Mouse (Mus musculus) stomach, postnatal 0 days (tissue): Measurements from ENCODE around the gene Kcnv2. TPM values are rescaled to one million over a fixed set of nuclear protein-coding genes. Genes with fewer than 3 reads are reported as not detected.

Experiments used
- ATAC-seq: fragments of 200-750 bp; cut with Nextera tagmentation; 2 replicates; pipeline ENCODE4 v1.8.0; 2017; ENCODE audit not compliant: low FRiP score, low TSS enrichment
- DNase-seq: peaks from one replicate; pipeline ENCODE4 v3.0.0-alpha.2; 2016; ENCODE audit warnings: low spot score
- H3K27ac ChIP-seq: fragments of 300-500 bp; sonication (generic); replicated peaks from 2 replicates; pipeline ENCODE4 v1.5.1; 2014; ENCODE audit warnings: mild to moderate bottlenecking, control low read depth
- H3K27me3 ChIP-seq: fragments of 300-500 bp; sonication (generic); 2 replicates; pipeline ENCODE4 v1.6.1; 2014; ENCODE audit warnings: low read length; ENCODE audit not compliant: control insufficient read depth, insufficient read depth
- H3K36me3 ChIP-seq: fragments of 300-500 bp; sonication (generic); 2 replicates; pipeline ENCODE4 v1.6.1; 2014; ENCODE audit warnings: low read length, mixed read lengths; ENCODE audit not compliant: control insufficient read depth, insufficient read depth
- H3K4me1 ChIP-seq: fragments of 300-500 bp; sonication (generic); replicated peaks from 2 replicates; pipeline ENCODE4 v1.6.1; 2014; ENCODE audit warnings: antibody characterized with exemption; ENCODE audit not compliant: control insufficient read depth, insufficient read depth
- H3K4me2 ChIP-seq: fragments of 300-500 bp; sonication (generic); replicated peaks from 2 replicates; pipeline ENCODE4 v1.6.1; 2014; ENCODE audit warnings: low read depth, mild to moderate bottlenecking, control low read depth, moderate library complexity
- H3K4me3 ChIP-seq: fragments of 300-500 bp; sonication (generic); 2 replicates; pipeline ENCODE4 v1.5.1; 2014; ENCODE audit warnings: low read depth, low read length, control low read depth
- H3K9ac ChIP-seq: fragments of 300-500 bp; sonication (generic); 2 replicates; pipeline ENCODE4 v1.6.1; 2014; ENCODE audit warnings: mild to moderate bottlenecking, low read length, control low read depth, mixed read lengths
- H3K9me3 ChIP-seq: fragments of 300-500 bp; sonication (generic); 2 replicates; pipeline ENCODE4 v1.6.1; 2016; ENCODE audit warnings: low read length; ENCODE audit not compliant: control insufficient read depth
- CTCF ChIP-seq: IDR thresholded peaks from 2 replicates; pipeline ENCODE4 v1.5.1; 2016; ENCODE audit warnings: antibody characterized with exemption, low read depth, mild to moderate bottlenecking, moderate library complexity
- EP300 ChIP-seq: optimal IDR thresholded peaks from 2 replicates; pipeline ENCODE3; 2016; ENCODE audit warnings: antibody characterized with exemption
- WGBS: fragments of 180-500 bp; shearing (Covaris S2); extraction: QIAGEN DNeasy Blood & Tissue Kit; methylation state at CpG from one replicate; pipeline ENCODE4 v1.1.7; 2014; 5-methylcytosine and 5-hydroxymethylcytosine counted together
- polyA plus RNA-seq: library from polyadenylated mRNA; unstranded; fragments of >200 nt; fragmentation: Nextera tagmentation; extraction: Ambion mirVana; gene quantifications from 2 replicates; pipeline ENCODE4 v1.2.1, GENCODE M21; 2015

Kcnv2 gene
- polyA plus RNA-seq, 1 experiment from 2014 or later, result 0.02 TPM

DNA sequence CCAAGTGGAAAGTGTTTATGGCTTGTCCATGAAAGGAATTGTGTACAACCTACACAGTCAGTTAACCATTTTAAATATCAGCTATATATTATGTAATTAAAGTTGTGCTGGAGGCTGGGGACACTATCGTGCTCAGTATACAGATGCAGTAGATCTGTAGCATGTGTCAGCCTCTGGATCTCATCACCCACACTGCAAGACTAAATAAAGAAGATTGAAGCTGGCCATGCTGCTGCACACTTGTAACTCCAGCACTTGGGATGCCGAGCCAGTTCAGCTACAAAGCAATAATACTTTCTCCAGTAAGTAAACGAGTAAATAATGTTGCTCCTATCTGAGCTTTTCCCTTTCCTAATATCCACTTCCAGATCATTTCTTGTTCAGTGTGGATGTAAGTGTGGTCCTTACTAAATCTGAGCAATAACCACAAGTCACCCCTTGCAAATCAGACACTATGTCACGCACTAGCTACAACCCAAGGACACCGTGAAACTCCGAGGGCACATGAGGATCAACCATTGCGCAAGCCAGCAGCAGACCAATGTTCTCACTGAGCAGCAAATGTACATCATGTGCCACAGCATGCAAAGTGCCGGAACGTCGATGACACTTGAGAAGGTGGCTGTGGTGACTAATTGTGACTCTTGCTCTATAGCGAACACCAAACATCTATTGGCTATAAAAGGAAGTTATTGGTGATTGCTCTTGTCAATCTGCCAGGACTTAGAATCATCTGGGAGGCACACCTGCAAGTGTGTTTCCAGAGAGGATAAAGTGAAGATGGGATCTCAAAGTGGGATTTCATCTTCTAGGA lies 9.9 kb upstream of the Kcnv2 start:
- no peak overlapping the region for H3K4me3 ChIP-seq
- no peaks in the 10 kb centered on the region for H3K36me3 ChIP-seq
- TF ChIP-seq CTCF (no peak), EP300 (no peak)
- no peak overlapping the region for H3K9ac ChIP-seq
- H3K4me1 ChIP-seq, result no peaks in the 10 kb centered on the region
- H3K4me2 ChIP-seq, result no peak overlapping the region
- no peaks in the 10 kb centered on the region for H3K27me3 ChIP-seq
- 83% methylated on average over 11 of the region's 11 CpGs for WGBS
- no peak overlapping the region for H3K27ac ChIP-seq
- no peaks in the 10 kb centered on the region for H3K9me3 ChIP-seq
- ATAC-seq (no peak), DNase-seq (no peak)

DNA sequence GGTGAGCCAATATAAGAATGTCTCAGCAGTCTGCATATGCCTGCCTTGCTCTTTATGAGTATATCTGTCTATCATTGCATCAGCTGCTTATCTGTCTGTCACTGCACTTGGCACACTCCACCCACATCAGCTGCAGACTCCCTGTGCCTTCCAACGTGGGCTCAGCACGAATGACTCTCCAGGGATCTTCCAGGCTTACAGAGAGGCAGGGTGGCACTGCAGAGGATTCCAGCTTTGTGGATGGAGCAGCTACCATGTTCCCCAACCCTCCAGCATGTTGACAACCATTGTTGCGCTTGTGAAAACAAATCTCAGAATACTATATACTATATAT lies 9.3 kb upstream of the Kcnv2 start:
- 67% methylated on average over 3 of the region's 3 CpGs for WGBS
- Histone ChIP-seq H3K4me2 (no peak overlapping the region), H3K9ac (no peak overlapping the region), H3K4me3 (no peak overlapping the region), H3K9me3 (no peaks in the 10 kb centered on the region), H3K36me3 (no peaks in the 10 kb centered on the region), H3K27ac (no peak overlapping the region), H3K27me3 (no peaks in the 10 kb centered on the region), H3K4me1 (no peaks in the 10 kb centered on the region)
- TF ChIP-seq CTCF (no peak), EP300 (no peak)
- DNase-seq (no peak), ATAC-seq (no peak)

DNA sequence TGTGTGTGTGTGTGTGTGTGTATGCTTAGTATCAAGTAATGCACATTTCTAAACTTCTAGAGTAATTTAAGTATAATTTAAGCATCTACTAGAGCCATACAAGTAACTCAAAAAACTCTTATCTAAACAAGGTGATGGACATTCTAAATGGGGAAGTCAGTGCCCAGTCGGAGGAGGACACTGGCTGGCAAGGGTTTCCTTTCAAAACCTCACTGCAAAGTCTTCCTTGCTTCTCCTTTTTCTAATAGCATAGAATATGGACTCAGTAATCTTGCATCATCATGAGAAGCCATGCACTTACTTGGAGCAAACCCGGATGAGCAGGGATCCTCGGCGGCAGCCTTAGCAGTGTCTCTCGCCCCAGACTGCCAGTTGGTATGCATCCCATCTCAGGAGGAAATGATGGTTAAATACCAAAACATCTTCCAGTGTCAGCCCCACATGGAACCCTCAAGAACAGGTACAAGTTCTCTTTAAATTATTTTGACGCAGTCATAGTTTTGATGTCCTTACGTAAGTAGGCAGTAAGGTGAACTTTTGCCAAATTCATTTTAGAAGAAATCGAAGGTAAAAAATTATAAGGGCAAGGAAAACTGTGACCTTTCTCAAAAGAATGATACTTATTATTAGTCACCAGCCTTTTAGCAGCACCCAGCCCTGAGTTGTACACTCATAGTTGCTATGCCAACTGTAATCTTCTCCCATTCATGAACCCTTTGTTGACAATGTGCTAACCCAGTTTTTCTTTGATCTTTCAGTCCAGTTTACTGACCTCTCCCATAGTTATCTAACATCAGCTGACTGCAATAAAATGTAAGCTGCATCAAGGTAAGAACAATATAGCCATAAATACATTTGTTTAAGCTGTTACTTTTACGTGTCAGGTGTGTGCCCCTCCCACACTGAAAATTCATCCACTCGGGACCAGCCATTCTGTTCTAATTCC lies 5.8 kb upstream of the Kcnv2 start:
- Histone ChIP-seq H3K4me3 (no peak overlapping the region), H3K4me2 (no peak overlapping the region), H3K36me3 (no peaks in the 10 kb centered on the region), H3K4me1 (no peaks in the 10 kb centered on the region), H3K9me3 (no peaks in the 10 kb centered on the region), H3K27ac (no peak overlapping the region), H3K9ac (no peak overlapping the region), H3K27me3 (no peaks in the 10 kb centered on the region)
- WGBS, result 56% methylated on average over 10 of the region's 10 CpGs
- DNase-seq, result no peak
- peak; percentile 98 for ATAC-seq
- TF ChIP-seq CTCF (no peak), EP300 (no peak)

DNA sequence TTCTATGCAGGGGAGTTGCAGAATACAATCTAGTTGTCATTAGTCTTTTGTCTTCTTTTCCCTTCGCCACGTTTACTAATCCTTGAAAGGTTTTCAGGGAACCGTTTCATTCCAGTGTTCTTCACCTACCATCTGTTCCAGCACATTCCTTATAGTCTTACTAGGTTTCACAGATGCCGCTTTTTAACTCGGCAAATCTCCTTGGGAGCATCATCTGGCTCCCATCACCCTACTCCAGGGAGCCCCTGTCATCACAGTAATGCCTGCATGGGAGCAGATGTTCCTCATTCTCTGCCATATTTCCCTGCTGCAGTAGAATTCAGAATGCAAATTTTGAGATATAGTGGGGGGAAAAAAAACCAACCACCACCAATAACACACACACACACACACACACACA lies 5.1 kb upstream of the Kcnv2 start:
- H3K4me3 ChIP-seq, result no peak overlapping the region
- H3K27ac ChIP-seq, result no peak overlapping the region
- no peaks in the 10 kb centered on the region for H3K27me3 ChIP-seq
- H3K9ac ChIP-seq, result no peak overlapping the region
- WGBS, result 37% methylated on average over 5 of the region's 5 CpGs
- ATAC-seq (no peak), DNase-seq (no peak)
- H3K9me3 ChIP-seq, result no peaks in the 10 kb centered on the region
- no peaks in the 10 kb centered on the region for H3K4me1 ChIP-seq
- TF ChIP-seq CTCF, result no peak
- TF ChIP-seq EP300, result no peak
- H3K4me2 ChIP-seq, result no peak overlapping the region
- H3K36me3 ChIP-seq, result no peaks in the 10 kb centered on the region

DNA sequence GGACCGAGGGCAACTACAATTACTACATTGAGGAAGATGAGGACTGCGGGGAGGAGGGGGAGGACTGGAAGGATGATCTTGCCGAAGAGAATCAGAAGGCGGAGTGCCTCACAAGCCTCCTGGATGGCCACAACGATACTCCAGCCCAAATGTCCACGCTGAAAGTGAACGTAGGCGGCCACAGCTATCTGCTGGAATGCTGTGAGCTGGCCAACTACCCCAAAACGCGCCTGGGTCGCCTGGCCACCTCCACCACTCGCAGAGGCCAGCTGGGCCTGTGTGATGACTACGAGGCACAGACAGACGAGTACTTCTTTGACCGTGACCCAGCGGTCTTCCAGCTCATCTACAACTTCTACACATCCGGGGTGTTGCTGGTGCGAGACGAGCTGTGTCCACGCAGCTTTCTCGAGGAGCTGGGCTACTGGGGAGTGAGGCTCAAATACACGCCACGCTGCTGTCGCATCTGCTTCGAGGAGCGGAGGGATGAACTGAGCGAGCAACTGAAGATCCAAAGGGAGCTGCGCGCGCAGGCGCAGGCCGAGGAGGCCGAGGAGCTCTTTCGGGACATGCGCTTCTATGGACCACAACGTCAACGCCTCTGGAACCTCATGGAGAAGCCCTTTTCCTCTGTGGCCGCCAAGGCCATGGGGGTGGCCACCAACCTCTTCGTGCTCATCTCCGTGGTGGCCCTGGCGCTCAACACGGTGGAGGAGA lies 681 bp downstream of the Kcnv2 start:
- Histone ChIP-seq H3K9me3 (no peaks in the 10 kb centered on the region), H3K4me3 (no peak overlapping the region), H3K4me1 (no peaks in the 10 kb centered on the region), H3K4me2 (no peak overlapping the region), H3K36me3 (no peaks in the 10 kb centered on the region), H3K27ac (no peak overlapping the region), H3K27me3 (no peaks in the 10 kb centered on the region), H3K9ac (no peak overlapping the region)
- WGBS, result 93% methylated on average over 42 of the region's 42 CpGs
- TF ChIP-seq CTCF (no peak), EP300 (no peak)
- ATAC-seq (no peak), DNase-seq (no peak)

DNA sequence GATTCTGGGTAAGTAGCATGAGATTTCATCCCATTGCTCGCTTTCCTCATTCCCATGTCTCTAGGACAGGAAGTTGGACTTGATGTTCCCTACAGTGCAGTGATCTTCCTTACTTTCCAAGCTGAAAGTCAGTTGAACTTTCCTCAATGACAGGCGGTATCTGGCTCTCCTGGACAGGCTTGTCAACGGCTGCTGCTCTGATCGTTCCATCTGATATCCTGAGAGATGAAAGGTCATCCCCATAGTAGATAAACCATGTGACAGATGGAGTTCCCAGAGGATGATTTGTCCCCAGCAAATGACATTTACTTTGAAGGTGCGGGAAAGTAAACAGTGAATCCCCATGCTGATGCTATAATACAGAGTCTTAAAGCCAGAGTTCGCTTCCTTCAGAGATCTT lies 3.2 kb downstream of the Kcnv2 start:
- Histone ChIP-seq H3K9ac (no peak overlapping the region), H3K4me3 (no peak overlapping the region), H3K4me2 (no peak overlapping the region), H3K27ac (no peak overlapping the region), H3K27me3 (no peaks in the 10 kb centered on the region), H3K9me3 (no peaks in the 10 kb centered on the region), H3K36me3 (no peaks in the 10 kb centered on the region), H3K4me1 (no peaks in the 10 kb centered on the region)
- ATAC-seq, result no peak
- 60% methylated on average over 6 of the region's 6 CpGs for WGBS
- no peak for DNase-seq
- no peak for TF ChIP-seq CTCF
- no peak for TF ChIP-seq EP300
